Mouse (Mus musculus): ENCODE measurements around the gene Sdk2. TPM values are rescaled to one million over a fixed set of nuclear protein-coding genes. Genes with fewer than 3 reads are reported as not detected.

Sdk2 gene
- polyA plus RNA-seq, 1 experiment from 2014 or later: 0.66 TPM

GRCm38 (mm10) chr11:113766284-113766985 lies 300.4 kb downstream of the Sdk2 start:
- 22% methylated on average over 10 of the region's 10 CpGs for WGBS

DNA sequence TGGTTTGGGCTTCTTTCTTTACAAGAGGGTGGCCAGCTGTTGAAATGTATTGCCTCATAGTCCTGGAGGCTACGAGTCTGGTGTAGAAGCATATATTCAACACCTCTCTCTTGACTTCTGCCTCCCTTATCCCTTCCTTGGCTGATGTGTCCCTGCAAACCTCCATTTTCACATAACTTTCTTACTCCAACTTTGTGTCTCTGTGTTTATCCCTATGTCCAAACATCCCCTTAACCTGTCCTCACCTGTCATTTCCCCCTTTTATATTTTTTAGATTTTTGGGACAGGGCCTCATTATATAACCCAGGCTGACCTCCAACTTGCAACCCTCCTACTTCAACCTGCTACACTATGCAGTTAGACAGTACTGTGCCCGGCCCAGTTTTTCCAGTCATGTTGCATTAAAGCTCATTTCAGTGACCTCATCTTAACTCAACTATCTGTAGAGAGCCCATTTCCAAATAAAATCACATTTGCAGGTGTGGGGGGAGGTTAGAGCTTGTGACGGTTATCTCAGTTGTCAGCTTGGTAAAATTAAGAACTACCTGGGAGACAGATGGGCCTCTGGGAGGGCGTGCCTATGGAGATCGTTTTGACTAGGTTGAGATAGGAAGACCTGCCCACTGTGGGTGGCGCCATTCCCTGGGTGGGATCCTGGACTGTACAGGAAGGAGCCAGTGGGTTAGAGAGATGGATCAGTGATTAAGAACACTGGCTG lies 302.6 kb downstream of the Sdk2 start:
- H3K4me1 ChIP-seq (ENCODE audit: insufficient read depth, low read depth, low read length): peaks cover 18% of the 10 kb centered on the region; the same call in 1 of the 2 replicates
- TF ChIP-seq EP300 (IDR thresholded peaks at IDR 0.05): no peak
- no peak for TF ChIP-seq CTCF (IDR thresholded peaks at IDR 0.05)
- WGBS: 74% methylated on average over 6 of the region's 6 CpGs
- H3K36me3 ChIP-seq (ENCODE audit: insufficient read depth, low read length): no peaks in the 10 kb centered on the region
- no peaks in the 10 kb centered on the region for H3K9me3 ChIP-seq (ENCODE audit: low read length)
- H3K4me3 ChIP-seq (ENCODE audit: low read depth, low read length): no peak overlapping the region
- H3K4me2 ChIP-seq (replicated peaks; ENCODE audit: low read depth, low read length): no peak overlapping the region
- H3K27me3 ChIP-seq (replicated peaks; ENCODE audit: insufficient read depth, low read length): no peaks in the 10 kb centered on the region
- ATAC-seq (no peak), DNase-seq (ENCODE audit: low spot score) (no peak)
- no peak overlapping the region for H3K9ac ChIP-seq (replicated peaks; ENCODE audit: low read depth)
- H3K27ac ChIP-seq (ENCODE audit: low read length): no peak overlapping the region

More at GRCm38 (mm10) chr11:113766284-113766985, 300.4 kb downstream of the Sdk2 start:
- no peaks in the 10 kb centered on the region for H3K9me3 ChIP-seq (ENCODE audit: low read length)
- peak; percentile 79 for DNase-seq (ENCODE audit: low spot score)
- H3K4me3 ChIP-seq (ENCODE audit: low read depth, low read length): no peak overlapping the region
- ATAC-seq: peak; percentile 85
- no peak overlapping the region for H3K4me2 ChIP-seq (replicated peaks; ENCODE audit: low read depth, low read length)
- TF ChIP-seq CTCF (IDR thresholded peaks at IDR 0.05) (no peak), EP300 (IDR thresholded peaks at IDR 0.05) (peak; percentile 10; the same call in 1 of the 2 replicates)
- H3K9ac ChIP-seq (replicated peaks; ENCODE audit: low read depth): no peak overlapping the region; the same call in 1 of the 2 replicates
- no peaks in the 10 kb centered on the region for H3K36me3 ChIP-seq (ENCODE audit: insufficient read depth, low read length)
- H3K4me1 ChIP-seq (ENCODE audit: insufficient read depth, low read depth, low read length): peaks cover 18% of the 10 kb centered on the region; the same call in 1 of the 2 replicates
- no peaks in the 10 kb centered on the region for H3K27me3 ChIP-seq (replicated peaks; ENCODE audit: insufficient read depth, low read length)
- H3K27ac ChIP-seq (ENCODE audit: low read length): peak overlapping the region; percentile 77

DNA sequence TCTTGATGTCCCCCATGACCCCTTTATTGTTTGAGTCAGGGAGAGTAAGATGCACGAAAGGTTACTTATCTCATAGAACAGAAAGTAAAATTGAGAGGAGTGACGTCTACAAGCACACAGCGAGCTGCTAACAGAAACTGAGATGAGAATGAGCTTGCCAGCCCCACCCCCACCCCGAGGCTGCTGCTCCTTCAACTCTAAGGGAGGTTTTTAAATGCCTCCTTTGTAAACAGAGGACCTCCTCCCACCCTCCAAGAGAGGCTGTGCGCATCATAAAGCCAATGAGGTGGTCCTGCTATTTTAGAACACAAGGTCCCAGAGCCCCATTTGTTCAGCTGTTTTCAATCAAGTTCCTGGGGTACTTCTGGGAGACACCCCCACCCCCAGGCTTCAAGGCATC lies 303.4 kb downstream of the Sdk2 start:
- Histone ChIP-seq H3K27me3 (replicated peaks; ENCODE audit: insufficient read depth, low read length) (no peaks in the 10 kb centered on the region), H3K36me3 (ENCODE audit: insufficient read depth, low read length) (no peaks in the 10 kb centered on the region), H3K4me3 (ENCODE audit: low read depth, low read length) (no peak overlapping the region), H3K9ac (replicated peaks; ENCODE audit: low read depth) (no peak overlapping the region), H3K4me2 (replicated peaks; ENCODE audit: low read depth, low read length) (no peak overlapping the region), H3K4me1 (ENCODE audit: insufficient read depth, low read depth, low read length) (peaks cover 18% of the 10 kb centered on the region; the same call in 1 of the 2 replicates), H3K27ac (ENCODE audit: low read length) (no peak overlapping the region), H3K9me3 (ENCODE audit: low read length) (no peaks in the 10 kb centered on the region)
- WGBS: 24% methylated on average over 5 of the region's 5 CpGs
- no peak for ATAC-seq
- TF ChIP-seq CTCF (IDR thresholded peaks at IDR 0.05) (no peak), EP300 (IDR thresholded peaks at IDR 0.05) (no peak)
- DNase-seq (ENCODE audit: low spot score): no peak

DNA sequence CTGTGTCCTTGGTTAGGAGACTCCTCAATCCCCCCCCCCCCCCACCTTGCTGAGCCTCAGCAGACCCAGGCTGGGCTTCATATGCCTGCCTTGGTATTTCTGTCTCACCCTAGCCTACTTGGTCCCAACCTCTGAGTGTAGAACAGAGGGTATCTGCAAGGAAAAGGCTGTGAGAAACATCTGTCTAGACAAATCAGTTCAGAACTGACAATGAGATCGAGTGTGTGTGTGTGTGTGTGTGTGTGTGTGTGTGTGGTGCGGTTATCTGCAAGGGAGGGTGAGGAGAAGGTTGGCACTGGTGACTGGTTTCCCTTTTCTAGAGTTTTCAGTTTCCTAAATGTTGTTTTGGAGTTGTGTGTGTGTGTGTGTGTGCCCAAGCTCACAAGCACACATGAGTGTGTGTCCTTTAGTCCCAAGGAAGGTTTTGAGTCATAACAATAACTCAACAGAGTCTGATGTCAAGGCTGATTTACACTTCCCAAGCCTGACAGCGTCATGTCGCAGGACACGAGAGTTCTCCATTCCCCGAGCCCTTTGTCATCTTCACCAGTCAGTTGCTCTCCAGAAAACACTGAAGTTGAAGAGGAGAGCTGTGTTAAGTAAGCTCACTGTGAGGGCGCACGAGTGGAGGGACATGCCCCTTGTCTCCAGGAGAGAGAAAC lies 304.6 kb downstream of the Sdk2 start:
- H3K4me1 ChIP-seq (ENCODE audit: insufficient read depth, low read depth, low read length): peaks cover 16% of the 10 kb centered on the region; the same call in 1 of the 2 replicates
- ATAC-seq (no peak), DNase-seq (ENCODE audit: low spot score) (no peak)
- H3K27ac ChIP-seq (ENCODE audit: low read length): no peak overlapping the region; the same call in 1 of the 2 replicates
- TF ChIP-seq CTCF (IDR thresholded peaks at IDR 0.05): no peak
- TF ChIP-seq EP300 (IDR thresholded peaks at IDR 0.05): no peak
- H3K27me3 ChIP-seq (replicated peaks; ENCODE audit: insufficient read depth, low read length): no peaks in the 10 kb centered on the region
- WGBS: 73% methylated on average over 8 of the region's 8 CpGs
- H3K9ac ChIP-seq (replicated peaks; ENCODE audit: low read depth): no peak overlapping the region
- H3K36me3 ChIP-seq (ENCODE audit: insufficient read depth, low read length): no peaks in the 10 kb centered on the region
- no peak overlapping the region for H3K4me3 ChIP-seq (ENCODE audit: low read depth, low read length)
- no peak overlapping the region for H3K4me2 ChIP-seq (replicated peaks; ENCODE audit: low read depth, low read length)
- no peaks in the 10 kb centered on the region for H3K9me3 ChIP-seq (ENCODE audit: low read length)

DNA sequence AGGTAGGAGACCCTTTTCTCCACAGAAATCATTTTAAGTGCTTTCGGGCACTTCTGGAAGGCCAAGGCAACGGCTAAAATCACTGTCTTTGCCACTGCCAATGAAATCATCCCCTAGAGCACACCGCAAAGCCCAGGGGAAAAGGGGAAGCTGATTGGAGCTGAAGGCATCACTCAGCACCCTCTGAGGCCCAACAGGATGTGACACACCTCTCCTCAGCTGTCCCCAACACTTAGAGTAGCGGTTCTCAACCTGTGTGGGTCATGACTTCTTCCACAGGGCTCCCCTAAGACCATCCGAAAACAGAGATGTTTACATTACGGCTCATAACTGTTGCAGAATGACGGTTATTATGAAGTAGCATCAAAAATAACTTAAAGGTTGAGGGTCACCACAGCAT lies 305.2 kb downstream of the Sdk2 start:
- Histone ChIP-seq H3K36me3 (ENCODE audit: insufficient read depth, low read length) (no peaks in the 10 kb centered on the region), H3K4me3 (ENCODE audit: low read depth, low read length) (no peak overlapping the region), H3K9ac (replicated peaks; ENCODE audit: low read depth) (no peak overlapping the region), H3K4me2 (replicated peaks; ENCODE audit: low read depth, low read length) (no peak overlapping the region), H3K9me3 (ENCODE audit: low read length) (no peaks in the 10 kb centered on the region), H3K4me1 (ENCODE audit: insufficient read depth, low read depth, low read length) (peaks cover 12% of the 10 kb centered on the region; the same call in 1 of the 2 replicates), H3K27ac (ENCODE audit: low read length) (no peak overlapping the region), H3K27me3 (replicated peaks; ENCODE audit: insufficient read depth, low read length) (no peaks in the 10 kb centered on the region)
- TF ChIP-seq CTCF (IDR thresholded peaks at IDR 0.05) (no peak), EP300 (IDR thresholded peaks at IDR 0.05) (no peak)
- 74% methylated on average over 7 of the region's 7 CpGs for WGBS
- no peak for ATAC-seq
- no peak for DNase-seq (ENCODE audit: low spot score)

DNA sequence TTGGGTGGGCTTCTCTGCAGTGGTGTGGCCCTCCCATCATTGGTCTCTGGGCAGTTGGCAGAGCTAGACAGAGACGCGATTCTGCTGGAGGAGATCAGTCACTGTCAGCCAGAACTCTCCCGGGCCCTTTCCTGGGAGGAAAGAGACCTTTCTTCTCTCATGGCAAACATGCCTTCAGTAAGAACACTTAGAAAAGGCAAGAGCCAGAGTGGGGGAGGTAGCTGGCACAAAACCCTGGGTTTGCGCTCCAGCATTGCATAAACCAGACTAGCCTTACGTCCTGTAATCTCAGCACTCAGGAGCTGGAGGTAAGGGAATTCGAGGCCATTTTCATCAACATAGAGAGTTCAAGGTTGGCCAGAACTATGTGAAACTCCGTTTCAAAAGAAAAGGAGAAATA lies 306.4 kb downstream of the Sdk2 start:
- H3K36me3 ChIP-seq (ENCODE audit: insufficient read depth, low read length): no peaks in the 10 kb centered on the region
- no peak overlapping the region for H3K27ac ChIP-seq (ENCODE audit: low read length)
- peaks cover 3% of the 10 kb centered on the region; the same call in 1 of the 2 replicates for H3K4me1 ChIP-seq (ENCODE audit: insufficient read depth, low read depth, low read length)
- no peak for TF ChIP-seq EP300 (IDR thresholded peaks at IDR 0.05)
- no peak for TF ChIP-seq CTCF (IDR thresholded peaks at IDR 0.05)
- no peaks in the 10 kb centered on the region for H3K9me3 ChIP-seq (ENCODE audit: low read length)
- H3K4me3 ChIP-seq (ENCODE audit: low read depth, low read length): no peak overlapping the region
- DNase-seq (ENCODE audit: low spot score): peak; percentile 48
- ATAC-seq: no peak; the same call in 1 of the 2 replicates
- no peak overlapping the region for H3K9ac ChIP-seq (replicated peaks; ENCODE audit: low read depth)
- no peaks in the 10 kb centered on the region for H3K27me3 ChIP-seq (replicated peaks; ENCODE audit: insufficient read depth, low read length)
- 31% methylated on average over 7 of the region's 7 CpGs for WGBS
- no peak overlapping the region for H3K4me2 ChIP-seq (replicated peaks; ENCODE audit: low read depth, low read length)
